Mouse (Mus musculus) cerebellum, adult 2 months (tissue): ENCODE data around the gene Gps2. TPM values are rescaled to one million over a fixed set of nuclear protein-coding genes. Genes with fewer than 3 reads are reported as not detected.
"Not testable (repeated sequence)": the region's sequence is repeated elsewhere in the genome, so short reads cannot be mapped to it uniquely, and the experiment has no call there.

Experiments used
- DNase-seq, 2 experiments: peaks; one replicate each; pipeline ENCODE4 v3.0.0; 2021
- H3K27ac ChIP-seq: fragments of 200-500 bp; 2 replicates; pipeline ENCODE4 v1.5.1; 2012; ENCODE audit warnings: low read length, control low read depth, inconsistent platforms; ENCODE audit not compliant: insufficient read depth
- H3K27me3 ChIP-seq: fragments of 200-500 bp; 2 replicates; pipeline ENCODE4 v1.6.1; 2012; ENCODE audit warnings: inconsistent platforms, mild to moderate bottlenecking, low read length, moderate library complexity; ENCODE audit not compliant: control insufficient read depth, insufficient read depth
- H3K4me1 ChIP-seq: fragments of 200-500 bp; 2 replicates; pipeline ENCODE4 v1.6.1; 2011; ENCODE audit warnings: low read length; ENCODE audit not compliant: control insufficient read depth, insufficient read depth
- H3K4me3 ChIP-seq: fragments of 200-500 bp; replicated peaks from 2 replicates; pipeline ENCODE3; 2011; ENCODE audit warnings: mild to moderate bottlenecking, low read depth, low read length, control low read depth; ENCODE audit not compliant: insufficient read depth
- CTCF ChIP-seq: fragments of 200-500 bp; IDR thresholded peaks from 2 replicates; pipeline ENCODE4 v1.5.1; 2011; ENCODE audit warnings: low read depth, mild to moderate bottlenecking, control low read depth, low read length, moderate library complexity, borderline replicate concordance; ENCODE audit not compliant: insufficient read depth
- POLR2A ChIP-seq: fragments of 200-500 bp; IDR thresholded peaks from 2 replicates; pipeline ENCODE4 v1.6.1; 2011; ENCODE audit warnings: low read length, control low read depth, borderline replicate concordance; ENCODE audit not compliant: insufficient read depth
- WGBS: fragments of 180-500 bp; shearing (Covaris S2); methylation state at CpG from one replicate; pipeline ENCODE4 v1.1.7; 2018; 5-methylcytosine and 5-hydroxymethylcytosine counted together
- polyA plus RNA-seq: library from polyadenylated mRNA; depleted of rRNA; stranded (reverse); fragments of >200 nt; gene quantifications from 2 replicates; pipeline ENCODE4 v1.2.3, GENCODE M21; 2012

Gene Gps2
- polyA plus RNA-seq, 1 experiment: 78.9 TPM

- under 1% methylated on average over 75 of the region's 78 CpGs for WGBS
- Histone ChIP-seq H3K27ac (peak within 1 kb of the TSS; percentile 93), H3K4me1 (no peaks in the 10 kb centered on the region), H3K27me3 (no peaks in the 10 kb centered on the region), H3K4me3 (peak within 1 kb of the TSS; percentile 82)
- DNase-seq: peak; percentile 100
- peak; percentile 75 for TF ChIP-seq POLR2A
- TF ChIP-seq CTCF: peak; percentile 71; the same call in 1 of the 2 replicates
These were observed 7.7 kb downstream of the Gps2 start, which contains the start of gene Eif5a for GRCm38 (mm10) chr11:69921114-69922011. TSS of gene Eif5a (minus strand) at chr11:69921958.

DNA sequence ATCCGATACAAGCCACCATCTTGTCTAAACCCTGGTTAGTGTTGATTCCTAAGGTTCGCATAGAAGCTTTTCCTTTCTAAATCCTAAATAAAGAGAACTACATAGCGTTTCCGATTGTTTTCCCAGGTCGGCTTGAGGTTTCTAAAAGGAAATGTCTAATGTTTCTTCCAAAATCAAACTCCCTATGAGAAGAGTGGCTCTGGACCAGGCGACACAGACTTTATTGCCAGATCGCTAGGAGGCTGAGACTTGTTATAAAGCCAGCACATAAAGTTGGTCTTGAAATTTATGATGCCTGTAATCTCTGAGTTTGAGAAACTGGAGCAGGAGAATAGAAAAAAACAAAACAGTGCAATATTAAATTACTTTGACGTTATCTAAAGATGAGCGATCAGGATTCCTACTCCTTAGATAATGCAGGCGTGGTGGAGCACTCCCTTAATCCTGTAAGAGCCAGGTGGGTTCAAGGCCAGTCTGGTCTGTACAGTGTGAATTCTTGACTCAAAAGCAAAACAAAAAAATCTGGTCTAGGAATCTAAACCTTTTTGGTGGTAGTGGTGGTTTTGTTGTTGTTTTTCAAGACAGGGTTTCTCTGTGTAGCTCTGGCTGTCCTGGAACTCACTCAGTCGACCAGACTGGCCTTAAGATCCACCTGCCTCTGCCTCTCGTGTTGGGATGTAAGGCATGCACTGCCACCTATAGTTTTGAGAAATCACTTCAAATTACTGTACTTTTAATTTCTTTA lies 8.5 kb downstream of the Gps2 start:
- no peak for DNase-seq
- H3K27me3 ChIP-seq: no peaks in the 10 kb centered on the region
- H3K4me1 ChIP-seq: no peaks in the 10 kb centered on the region
- H3K4me3 ChIP-seq: peak overlapping the region; percentile 82
- peak overlapping the region; percentile 31; the same call in 1 of the 2 replicates for H3K27ac ChIP-seq
- TF ChIP-seq CTCF (no peak), POLR2A (no peak)
- 3% methylated on average over 12 of the region's 12 CpGs for WGBS

GRCm38 (mm10) chr11:69922796-69923195 lies 9.1 kb downstream of the Gps2 start:
- DNase-seq: no peak
- Histone ChIP-seq H3K4me1 (no peaks in the 10 kb centered on the region), H3K27ac (no peak overlapping the region), H3K27me3 (no peaks in the 10 kb centered on the region), H3K4me3 (no peak overlapping the region)
- 65% methylated on average over 3 of the region's 3 CpGs for WGBS
- no peak for TF ChIP-seq CTCF
- no peak for TF ChIP-seq POLR2A

GRCm38 (mm10) chr11:69927501-69927900 lies 13.8 kb downstream of the Gps2 start:
- H3K4me3 ChIP-seq: no peak overlapping the region
- H3K27me3 ChIP-seq: no peaks in the 10 kb centered on the region
- TF ChIP-seq CTCF (no peak), POLR2A (no peak)
- no peak for DNase-seq
- 94% methylated on average over 2 of the region's 2 CpGs for WGBS
- H3K27ac ChIP-seq: no peak overlapping the region
- no peaks in the 10 kb centered on the region for H3K4me1 ChIP-seq

GRCm38 (mm10) chr11:69929712-69930111 lies 16.0 kb downstream of the Gps2 start:
- WGBS: 88% methylated on average over 4 of the region's 4 CpGs
- Histone ChIP-seq H3K27ac (no peak overlapping the region), H3K27me3 (no peaks in the 10 kb centered on the region), H3K4me3 (no peak overlapping the region), H3K4me1 (no peaks in the 10 kb centered on the region)
- TF ChIP-seq POLR2A (no peak), CTCF (no peak)
- DNase-seq: no peak

DNA sequence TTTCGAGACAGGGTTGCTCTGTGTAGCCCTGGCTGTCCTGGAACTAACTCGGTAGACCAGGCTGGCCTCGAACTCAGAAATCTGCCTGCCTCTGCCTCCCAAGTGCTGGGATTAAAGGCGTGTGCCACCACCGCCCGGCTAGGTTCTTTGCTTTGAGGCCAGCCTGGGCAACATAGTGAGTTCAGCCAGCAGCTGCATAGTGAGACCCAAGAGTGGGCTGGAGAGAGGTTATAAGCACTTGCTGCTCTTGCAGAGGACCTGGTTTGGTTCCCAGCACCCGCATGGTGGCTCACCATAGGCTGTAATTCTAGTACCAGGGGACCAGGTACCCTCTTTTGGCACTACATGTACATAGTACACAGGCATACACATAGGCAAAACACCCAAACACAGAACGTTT lies 16.5 kb downstream of the Gps2 start:
- not testable (repeated sequence) for H3K4me3 ChIP-seq, H3K27me3 ChIP-seq, H3K27ac ChIP-seq, H3K4me1 ChIP-seq, DNase-seq
- 88% methylated on average over 8 of the region's 8 CpGs for WGBS

DNA sequence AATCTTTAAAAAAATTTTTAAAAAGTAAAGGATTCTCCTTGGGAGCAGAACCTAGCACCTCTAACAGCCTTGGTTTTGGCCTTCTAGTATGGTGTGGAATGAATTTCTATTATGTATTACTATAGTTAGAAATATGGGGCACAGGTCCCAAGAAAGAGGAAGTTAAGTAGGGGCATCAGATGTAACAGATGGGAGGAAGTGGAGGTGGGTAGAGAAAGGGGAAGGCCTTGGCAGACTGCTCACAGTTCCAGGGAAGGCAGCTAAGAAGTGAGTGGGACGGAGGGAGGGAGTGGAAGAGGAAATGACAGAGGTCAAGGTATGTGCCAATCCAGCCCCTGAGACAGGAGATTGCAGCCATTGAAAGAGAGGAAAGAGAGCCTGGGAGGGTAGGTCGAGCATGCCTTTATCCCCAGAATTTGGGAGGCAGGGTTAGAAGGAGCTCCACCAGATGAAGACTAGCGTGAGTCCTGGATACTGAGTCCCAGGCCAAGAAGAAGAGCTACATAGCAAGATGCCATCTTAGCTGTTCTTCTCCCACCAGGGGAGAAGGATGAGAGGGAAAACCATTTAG lies 17.4 kb downstream of the Gps2 start:
- TF ChIP-seq POLR2A: no peak
- no peak for TF ChIP-seq CTCF
- 68% methylated on average over 3 of the region's 3 CpGs for WGBS
- no peak for DNase-seq
- Histone ChIP-seq H3K27me3 (no peaks in the 10 kb centered on the region), H3K27ac (no peak overlapping the region), H3K4me1 (no peaks in the 10 kb centered on the region), H3K4me3 (no peak overlapping the region)
